Mouse (Mus musculus) embryonic facial prominence, embryonic 10.5 days (tissue): ENCODE data around the gene Pcbp2. TPM values are rescaled to one million over a fixed set of nuclear protein-coding genes. Genes with fewer than 3 reads are reported as not detected.

Experiments used
- DNase-seq: peaks from one replicate; pipeline ENCODE4 v3.0.0-alpha.2; 2017; ENCODE audit warnings: low spot score
- H3K27ac ChIP-seq: fragments of 300-500 bp; sonication (generic); replicated peaks from 2 replicates; pipeline ENCODE4 v1.5.1; 2016; ENCODE audit warnings: mild to moderate bottlenecking
- H3K27me3 ChIP-seq: fragments of 300-500 bp; sonication (generic); replicated peaks from 2 replicates; pipeline ENCODE4 v1.6.1; 2016; ENCODE audit warnings: low read depth, mild to moderate bottlenecking; ENCODE audit not compliant: poor library complexity, severe bottlenecking
- H3K36me3 ChIP-seq: fragments of 300-500 bp; sonication (generic); replicated peaks from 2 replicates; pipeline ENCODE4 v1.6.1; 2016; ENCODE audit warnings: mild to moderate bottlenecking, moderate library complexity
- H3K4me1 ChIP-seq: fragments of 300-500 bp; sonication (generic); 2 replicates; pipeline ENCODE4 v1.6.1; 2016
- H3K4me3 ChIP-seq: fragments of 300-500 bp; sonication (generic); 2 replicates; pipeline ENCODE4 v1.5.1; 2016; ENCODE audit warnings: mild to moderate bottlenecking, moderate library complexity
- H3K9me3 ChIP-seq: fragments of 300-500 bp; sonication (generic); 2 replicates; pipeline ENCODE4 v1.6.1; 2016; ENCODE audit warnings: mild to moderate bottlenecking
- WGBS: fragments of 180-500 bp; shearing (Covaris S2); methylation state at CpG from one replicate; pipeline ENCODE4 v1.1.7; 2016; 5-methylcytosine and 5-hydroxymethylcytosine counted together
- polyA plus RNA-seq: library from polyadenylated mRNA; unstranded; fragments of >200 nt; fragmentation: Nextera tagmentation; extraction: Ambion mirVana; gene quantifications from 2 replicates; pipeline ENCODE4 v1.2.1, GENCODE M21; 2016

Pcbp2 gene
- polyA plus RNA-seq, 1 experiment from 2014 or later = 217 TPM

DNA sequence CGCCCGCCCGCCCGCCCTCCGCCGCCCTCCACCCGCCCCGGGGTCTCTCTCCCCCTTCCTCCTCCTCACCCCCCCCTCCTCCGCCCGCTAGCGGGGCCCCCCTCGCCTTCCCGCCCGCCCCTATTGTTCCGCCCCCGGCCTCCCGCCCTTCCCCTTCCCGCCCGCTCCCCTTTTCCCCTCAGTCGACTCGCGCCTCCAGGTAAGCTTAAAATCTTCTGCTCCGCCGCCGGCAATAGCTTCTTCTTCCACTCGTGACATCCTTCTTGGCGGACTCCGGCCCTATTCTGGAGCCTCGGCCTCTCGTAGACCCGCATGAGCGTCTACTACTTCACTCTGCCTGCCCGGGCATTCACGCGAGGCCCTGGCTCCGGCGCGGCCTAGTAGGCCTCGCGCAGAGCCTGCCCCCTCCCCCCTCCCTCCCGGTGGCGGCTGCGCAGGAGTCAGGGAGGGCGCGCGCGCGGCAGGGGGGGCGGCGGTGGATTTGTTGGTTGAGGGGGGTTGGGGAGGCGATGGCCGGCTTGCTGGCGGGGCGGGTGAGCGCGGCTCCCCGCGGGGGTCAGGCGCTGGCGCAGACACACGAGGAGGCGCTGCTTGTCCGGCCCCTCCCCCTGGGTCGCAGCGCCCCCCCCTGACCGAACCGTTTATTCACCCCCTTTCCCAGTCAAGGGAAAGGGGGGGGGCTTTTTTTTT, 411 bp downstream of the Pcbp2 start:
- H3K9me3 ChIP-seq = 0 out of 2 replicates have a peak, but pooled peaks cover 3% of the 10 kb centered on the region
- H3K36me3 ChIP-seq = peaks cover 41% of the 10 kb centered on the region
- peak overlapping the region; percentile 99 for H3K27ac ChIP-seq
- DNase-seq = peak; percentile 91
- H3K4me3 ChIP-seq = peak overlapping the region; percentile 95
- H3K27me3 ChIP-seq = no peaks in the 10 kb centered on the region
- peaks cover 17% of the 10 kb centered on the region for H3K4me1 ChIP-seq
- WGBS = 2% methylated on average over 51 of the region's 67 CpGs

DNA sequence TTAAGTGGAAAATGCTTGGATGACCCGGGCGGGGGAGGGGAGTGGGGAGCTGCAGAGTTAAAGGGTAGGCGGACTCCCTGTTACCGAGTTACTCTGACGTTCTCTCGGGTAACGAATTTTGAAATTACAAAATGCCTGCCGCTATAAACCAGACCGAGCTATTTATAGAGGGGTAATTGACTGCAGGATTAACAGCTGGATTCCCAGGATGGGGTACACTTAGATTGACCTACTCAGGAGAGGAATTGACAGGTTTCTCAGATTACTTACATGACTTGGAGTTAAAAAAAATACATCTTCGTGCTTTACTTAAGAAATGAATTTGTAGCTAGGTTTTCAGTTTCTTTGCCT, 931 bp downstream of the Pcbp2 start:
- Histone ChIP-seq H3K27me3 (no peaks in the 10 kb centered on the region), H3K36me3 (peaks cover 46% of the 10 kb centered on the region), H3K9me3 (0 out of 2 replicates have a peak, but pooled peaks cover 3% of the 10 kb centered on the region), H3K4me3 (peak overlapping the region; percentile 95), H3K4me1 (peaks cover 17% of the 10 kb centered on the region), H3K27ac (peak overlapping the region; percentile 99)
- under 1% methylated on average over 10 of the region's 10 CpGs for WGBS
- no peak for DNase-seq

DNA sequence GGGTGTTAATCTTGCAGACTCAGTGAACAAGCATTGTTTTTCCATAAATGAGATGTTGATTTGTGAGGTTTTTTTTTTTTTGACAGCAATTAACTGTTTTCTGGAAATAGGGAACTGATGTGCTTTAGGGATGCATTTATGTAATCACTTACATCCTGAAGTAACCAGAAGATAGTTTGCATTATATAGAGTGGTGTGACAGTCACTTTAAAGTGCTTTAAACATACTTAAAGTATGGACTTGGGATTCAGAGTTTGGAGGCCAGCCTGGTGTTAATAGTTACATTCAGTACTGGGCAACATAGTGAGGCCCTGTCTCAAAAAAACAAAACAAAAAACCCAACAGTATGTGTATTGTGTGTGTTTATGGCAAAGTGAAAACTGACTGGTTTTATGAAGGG, 1.4 kb downstream of the Pcbp2 start:
- 0 out of 2 replicates have a peak, but pooled peaks cover 3% of the 10 kb centered on the region for H3K9me3 ChIP-seq
- H3K4me1 ChIP-seq = peaks cover 17% of the 10 kb centered on the region
- H3K27me3 ChIP-seq = no peaks in the 10 kb centered on the region
- H3K27ac ChIP-seq = no peak overlapping the region
- no peak for DNase-seq
- H3K36me3 ChIP-seq = peaks cover 50% of the 10 kb centered on the region
- H3K4me3 ChIP-seq = peak overlapping the region; percentile 95

DNA sequence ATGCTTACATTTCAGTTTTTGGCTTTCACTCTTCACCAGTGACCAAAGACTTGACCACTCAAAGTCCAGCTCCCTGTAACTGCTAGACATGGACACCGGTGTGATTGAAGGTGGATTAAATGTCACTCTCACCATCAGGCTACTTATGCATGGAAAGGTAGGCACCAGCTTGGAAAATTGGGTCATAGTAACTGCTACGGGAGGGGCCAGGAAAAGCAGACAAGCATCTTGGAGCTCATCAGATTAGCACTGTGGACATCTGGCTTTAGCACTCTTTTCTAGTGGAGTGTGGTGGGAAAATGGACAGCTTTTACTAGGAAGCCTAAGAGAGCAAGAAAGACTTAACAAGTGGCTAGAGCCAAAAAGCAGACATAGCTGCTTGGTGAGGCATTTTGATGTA, 2.9 kb downstream of the Pcbp2 start:
- Histone ChIP-seq H3K27me3 (no peaks in the 10 kb centered on the region), H3K4me1 (peaks cover 17% of the 10 kb centered on the region), H3K4me3 (peak overlapping the region; percentile 5; the same call in 1 of the 2 replicates), H3K36me3 (peaks cover 65% of the 10 kb centered on the region), H3K9me3 (0 out of 2 replicates have a peak, but pooled peaks cover 3% of the 10 kb centered on the region), H3K27ac (no peak overlapping the region)
- no peak for DNase-seq
- 77% methylated on average over 2 of the region's 2 CpGs for WGBS

DNA sequence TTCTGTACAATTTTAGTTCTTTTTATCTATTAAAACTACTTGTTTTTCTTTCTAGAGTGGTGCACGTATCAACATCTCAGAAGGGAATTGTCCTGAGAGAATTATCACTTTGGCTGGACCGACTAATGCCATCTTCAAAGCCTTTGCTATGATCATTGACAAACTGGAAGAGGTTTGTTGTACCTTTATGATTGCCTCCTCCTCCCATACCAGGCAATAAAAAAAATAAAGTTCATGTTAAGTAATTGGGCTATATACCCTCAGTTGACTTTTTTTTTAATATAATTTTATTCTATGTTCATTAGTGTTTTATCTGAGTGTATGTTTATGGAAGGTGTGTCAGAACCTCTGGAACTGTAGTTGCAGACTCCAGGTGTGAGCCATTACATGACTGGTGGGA, 4.2 kb downstream of the Pcbp2 start:
- 95% methylated on average over 2 of the region's 2 CpGs for WGBS
- no peak overlapping the region for H3K27ac ChIP-seq
- H3K36me3 ChIP-seq = peaks cover 68% of the 10 kb centered on the region
- H3K27me3 ChIP-seq = no peaks in the 10 kb centered on the region
- DNase-seq = no peak
- no peaks in the 10 kb centered on the region for H3K9me3 ChIP-seq
- peaks cover 17% of the 10 kb centered on the region for H3K4me1 ChIP-seq
- no peak overlapping the region for H3K4me3 ChIP-seq

DNA sequence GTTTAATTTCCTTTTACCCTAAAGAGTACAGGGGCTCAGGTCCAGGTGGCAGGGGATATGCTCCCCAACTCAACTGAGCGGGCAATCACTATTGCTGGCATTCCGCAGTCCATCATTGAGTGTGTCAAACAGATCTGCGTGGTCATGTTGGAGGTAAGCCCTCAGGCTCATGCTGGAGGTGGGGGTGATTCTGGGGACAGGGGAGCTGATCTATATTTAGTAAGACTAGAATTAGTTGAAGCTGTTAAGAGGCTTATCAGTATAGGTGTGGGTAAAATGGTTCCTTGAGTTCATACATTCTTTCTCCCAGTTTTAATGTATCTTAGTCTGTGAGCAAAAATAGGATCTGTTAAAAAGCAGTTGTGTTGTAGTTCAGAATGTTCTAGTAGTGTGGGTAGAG, 12.8 kb downstream of the Pcbp2 start:
- DNase-seq = no peak
- 92% methylated on average over 3 of the region's 3 CpGs for WGBS
- H3K27ac ChIP-seq = no peak overlapping the region
- H3K27me3 ChIP-seq = no peaks in the 10 kb centered on the region
- no peaks in the 10 kb centered on the region for H3K9me3 ChIP-seq
- H3K4me3 ChIP-seq = no peak overlapping the region
- peaks cover 99% of the 10 kb centered on the region for H3K36me3 ChIP-seq
- no peaks in the 10 kb centered on the region for H3K4me1 ChIP-seq

DNA sequence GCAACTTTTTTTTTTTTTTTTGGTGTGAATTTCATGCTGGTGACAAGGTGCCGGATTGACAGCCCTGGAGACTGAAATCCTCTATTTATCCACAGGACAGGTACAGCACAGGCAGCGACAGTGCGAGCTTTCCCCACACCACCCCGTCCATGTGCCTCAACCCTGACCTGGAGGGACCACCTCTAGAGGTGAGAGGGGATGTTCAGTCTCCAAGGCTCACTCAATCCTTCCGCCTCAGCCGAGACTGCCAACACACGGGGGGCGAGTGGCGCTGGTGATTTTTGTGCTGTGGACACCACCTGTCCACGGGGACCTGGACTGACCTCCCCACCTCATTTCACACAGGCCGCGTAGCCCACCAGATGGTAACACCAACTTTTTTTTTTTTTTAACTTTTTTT, 15.5 kb downstream of the Pcbp2 start:
- Histone ChIP-seq H3K27ac (no peak overlapping the region), H3K27me3 (no peaks in the 10 kb centered on the region), H3K36me3 (peaks cover 99% of the 10 kb centered on the region), H3K9me3 (no peaks in the 10 kb centered on the region), H3K4me3 (no peak overlapping the region), H3K4me1 (no peaks in the 10 kb centered on the region)
- 94% methylated on average over 12 of the region's 12 CpGs for WGBS
- DNase-seq = no peak

DNA sequence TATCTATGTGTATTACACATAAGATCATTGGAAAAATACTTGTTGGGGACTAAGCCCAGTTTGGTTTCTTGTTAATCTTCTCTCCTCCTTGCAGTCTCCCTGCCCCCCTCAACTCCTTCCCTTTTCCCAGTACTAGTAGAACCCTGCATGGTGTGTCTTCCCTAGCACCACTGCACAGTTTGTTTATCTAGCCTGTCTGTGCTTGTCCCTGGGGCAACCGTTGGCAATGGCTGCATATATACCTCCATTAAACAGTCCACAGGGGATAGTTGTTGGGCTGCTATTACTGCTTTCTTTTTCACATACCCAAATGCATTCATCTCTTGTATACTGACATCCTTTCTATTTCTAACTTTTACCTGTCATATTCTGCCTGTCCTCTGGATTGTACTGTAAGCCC, 17.3 kb downstream of the Pcbp2 start:
- Histone ChIP-seq H3K27me3 (no peaks in the 10 kb centered on the region), H3K36me3 (peaks cover 100% of the 10 kb centered on the region), H3K27ac (no peak overlapping the region), H3K4me1 (no peaks in the 10 kb centered on the region), H3K4me3 (no peak overlapping the region), H3K9me3 (no peaks in the 10 kb centered on the region)
- no peak for DNase-seq
- WGBS = 86% methylated on average over 1 of the region's 1 CpGs

DNA sequence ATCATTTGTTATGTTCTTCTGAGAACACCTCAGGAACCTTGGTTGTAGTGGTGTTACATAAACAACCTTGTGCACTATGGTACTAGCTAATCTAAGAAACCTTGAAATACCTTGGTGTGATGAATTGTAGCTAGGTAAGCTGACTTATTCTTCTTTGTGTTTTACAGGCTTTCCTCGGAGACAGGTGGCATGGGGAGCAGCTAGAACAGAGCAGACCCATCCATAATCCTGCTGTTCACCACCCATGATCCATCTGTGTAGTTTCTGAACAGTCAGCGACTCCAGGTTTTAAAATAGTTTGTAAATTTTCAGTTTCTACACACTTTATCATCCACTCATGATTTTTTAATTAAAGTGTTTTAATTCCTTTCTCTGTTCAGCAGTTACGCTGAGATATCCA, 28.0 kb downstream of the Pcbp2 start:
- Histone ChIP-seq H3K27me3 (no peaks in the 10 kb centered on the region), H3K36me3 (peaks cover 99% of the 10 kb centered on the region), H3K4me3 (no peak overlapping the region), H3K9me3 (no peaks in the 10 kb centered on the region), H3K27ac (no peak overlapping the region), H3K4me1 (no peaks in the 10 kb centered on the region)
- DNase-seq = no peak
- 92% methylated on average over 3 of the region's 3 CpGs for WGBS

DNA sequence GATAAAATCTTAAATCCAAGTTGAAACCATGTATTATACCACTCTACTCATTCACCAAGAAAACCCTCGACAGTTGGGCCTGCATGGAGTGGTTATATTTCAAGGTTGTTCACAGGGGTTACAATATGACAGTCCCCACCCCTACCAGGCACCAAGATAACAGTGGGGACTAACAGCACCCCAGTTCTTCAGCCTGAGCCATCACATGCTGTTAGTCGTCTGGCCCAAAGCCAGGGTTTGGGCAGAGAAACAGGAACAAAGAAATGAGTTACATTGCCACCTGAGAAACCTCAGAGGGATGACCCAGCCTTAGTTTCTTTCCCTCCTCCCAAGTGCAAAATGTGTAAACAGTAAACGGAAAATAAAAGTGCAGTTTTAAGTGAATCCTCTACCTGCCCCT, 29.0 kb downstream of the Pcbp2 start:
- Histone ChIP-seq H3K4me3 (no peak overlapping the region), H3K4me1 (no peaks in the 10 kb centered on the region), H3K27ac (no peak overlapping the region), H3K9me3 (no peaks in the 10 kb centered on the region), H3K27me3 (no peaks in the 10 kb centered on the region), H3K36me3 (peaks cover 99% of the 10 kb centered on the region)
- no peak for DNase-seq
- WGBS = 82% methylated on average over 3 of the region's 3 CpGs

DNA sequence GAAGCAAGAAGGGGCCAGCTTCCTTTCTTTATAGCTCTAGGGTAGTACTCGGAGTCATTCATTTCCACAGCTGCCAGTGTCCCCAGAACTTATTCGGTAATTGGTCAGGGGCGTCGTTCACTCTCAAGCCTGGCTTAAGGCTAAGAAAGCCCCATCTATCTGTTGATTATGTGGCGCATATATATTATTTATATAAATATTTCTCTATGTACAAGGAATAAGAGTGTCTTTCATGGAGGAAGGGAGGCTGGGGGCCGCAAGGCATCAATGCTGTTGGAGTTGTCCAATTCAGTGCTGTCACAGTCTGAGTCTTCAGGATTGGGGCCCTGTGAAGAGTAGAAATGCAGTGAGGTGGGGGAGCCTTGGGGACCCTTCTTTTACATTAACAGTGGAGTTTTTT, 29.5 kb downstream of the Pcbp2 start:
- Histone ChIP-seq H3K27me3 (no peaks in the 10 kb centered on the region), H3K4me1 (no peaks in the 10 kb centered on the region), H3K27ac (no peak overlapping the region), H3K4me3 (no peak overlapping the region), H3K9me3 (no peaks in the 10 kb centered on the region), H3K36me3 (peaks cover 99% of the 10 kb centered on the region)
- 92% methylated on average over 6 of the region's 6 CpGs for WGBS
- DNase-seq = no peak

DNA sequence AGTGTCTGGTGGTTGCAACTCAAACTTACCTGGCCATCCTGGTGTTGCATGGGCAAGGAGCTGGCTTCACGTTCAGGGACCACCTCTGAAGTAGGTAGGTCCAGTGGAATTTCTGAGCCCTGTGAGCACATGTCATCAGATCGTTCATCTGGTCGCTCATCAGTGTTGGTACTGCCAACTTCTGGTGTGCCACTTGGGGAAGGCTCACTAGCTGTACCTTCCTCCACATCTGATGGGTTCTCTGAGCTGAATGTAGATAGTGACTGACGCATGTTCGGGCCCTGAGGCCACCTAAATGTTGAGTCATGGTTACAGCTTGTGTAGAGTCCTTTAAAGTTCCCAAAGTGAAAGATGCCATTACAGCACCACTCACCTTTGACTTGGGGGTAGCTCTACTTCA, 30.1 kb downstream of the Pcbp2 start:
- no peak overlapping the region for H3K4me3 ChIP-seq
- H3K4me1 ChIP-seq = peaks cover 3% of the 10 kb centered on the region; the same call in 1 of the 2 replicates
- no peak overlapping the region for H3K27ac ChIP-seq
- WGBS = 94% methylated on average over 5 of the region's 5 CpGs
- no peak for DNase-seq
- H3K36me3 ChIP-seq = peaks cover 99% of the 10 kb centered on the region
- no peaks in the 10 kb centered on the region for H3K9me3 ChIP-seq
- H3K27me3 ChIP-seq = no peaks in the 10 kb centered on the region

DNA sequence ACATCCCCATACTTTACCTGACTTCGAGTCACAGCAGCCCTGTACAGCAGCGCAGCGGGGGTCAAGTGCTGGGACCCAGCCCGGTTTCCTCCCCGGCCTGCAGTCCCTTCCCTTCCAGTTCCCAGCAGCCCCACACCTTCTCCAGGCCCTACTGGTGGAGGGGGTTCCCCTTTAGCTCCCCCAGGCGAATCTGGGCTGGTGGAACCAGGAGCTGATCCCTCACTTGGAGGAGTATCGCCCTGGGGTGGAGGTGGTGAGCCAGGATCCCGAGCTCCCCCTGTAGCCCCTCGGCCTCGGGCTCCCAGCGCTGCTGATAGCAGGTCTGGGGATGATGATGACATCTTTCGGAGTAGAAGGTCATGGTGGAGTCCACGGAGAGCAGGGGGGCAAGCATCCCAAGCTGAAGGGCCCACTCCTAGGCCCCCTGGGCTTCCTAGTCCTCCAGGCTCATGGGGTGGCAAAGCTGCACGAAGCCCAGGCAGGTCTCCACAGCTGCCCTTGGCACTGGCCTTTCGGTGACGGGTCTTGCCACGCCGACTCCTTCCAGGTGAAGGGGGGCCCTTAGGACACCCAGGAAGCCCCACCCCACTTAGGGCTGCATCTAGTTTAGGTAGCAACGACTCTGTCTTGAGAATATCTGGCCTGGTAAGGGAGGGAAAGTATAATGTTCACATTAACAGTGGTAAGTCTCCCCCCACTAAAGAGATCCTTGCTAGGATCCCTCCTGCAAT, 30.9 kb downstream of the Pcbp2 start:
- H3K4me1 ChIP-seq = peaks cover 6% of the 10 kb centered on the region; the same call in 1 of the 2 replicates
- no peak for DNase-seq
- no peaks in the 10 kb centered on the region for H3K9me3 ChIP-seq
- peaks cover 99% of the 10 kb centered on the region for H3K36me3 ChIP-seq
- no peaks in the 10 kb centered on the region for H3K27me3 ChIP-seq
- 89% methylated on average over 19 of the region's 19 CpGs for WGBS
- no peak overlapping the region for H3K27ac ChIP-seq
- no peak overlapping the region for H3K4me3 ChIP-seq
